Mouse (Mus musculus): ENCODE measurements at regions not wholly inside any gene's neighbourhood (a gene's known extent, or its start where the extent isn't known, plus 50 kb on each side); places are given as distances from the start of the nearest gene placed in this dataset.

GRCm38 (mm10) chr11:21478191-21478590 is 93.8 kb upstream of the Wdpcp start:
- no peak overlapping the region for H3K27ac ChIP-seq (ENCODE audit: low read length)
- H3K9me3 ChIP-seq (ENCODE audit: control insufficient read depth, low read length): no peaks in the 10 kb centered on the region
- no peaks in the 10 kb centered on the region for H3K36me3 ChIP-seq (ENCODE audit: control insufficient read depth, insufficient read depth)
- H3K4me3 ChIP-seq (replicated peaks; ENCODE audit: low read length): no peak overlapping the region
- H3K4me1 ChIP-seq (replicated peaks; ENCODE audit: control insufficient read depth, insufficient read depth, low read length): no peaks in the 10 kb centered on the region
- H3K4me2 ChIP-seq (ENCODE audit: low read length): no peak overlapping the region
- ATAC-seq: no peak
- no peaks in the 10 kb centered on the region for H3K27me3 ChIP-seq (replicated peaks; ENCODE audit: control insufficient read depth, insufficient read depth, low read length)
- H3K9ac ChIP-seq (replicated peaks; ENCODE audit: low read depth, low read length): no peak overlapping the region

GRCm38 (mm10) chr11:21470711-21471110 is 99.7 kb upstream of the Ugp2 start:
- Histone ChIP-seq H3K4me3 (replicated peaks; ENCODE audit: low read length) (no peak overlapping the region), H3K4me1 (replicated peaks; ENCODE audit: control insufficient read depth, insufficient read depth, low read length) (no peaks in the 10 kb centered on the region), H3K4me2 (ENCODE audit: low read length) (no peak overlapping the region), H3K9me3 (ENCODE audit: control insufficient read depth, low read length) (no peaks in the 10 kb centered on the region), H3K27ac (ENCODE audit: low read length) (no peak overlapping the region), H3K27me3 (replicated peaks; ENCODE audit: control insufficient read depth, insufficient read depth, low read length) (no peaks in the 10 kb centered on the region), H3K9ac (replicated peaks; ENCODE audit: low read depth, low read length) (no peak overlapping the region), H3K36me3 (ENCODE audit: control insufficient read depth, insufficient read depth) (no peaks in the 10 kb centered on the region)
- 64% methylated on average over 4 of the region's 4 CpGs for WGBS
- ATAC-seq: no peak

GRCm38 (mm10) chr11:21468465-21468864 is 97.5 kb upstream of the Ugp2 start:
- Histone ChIP-seq H3K4me3 (replicated peaks; ENCODE audit: low read length) (no peak overlapping the region), H3K27me3 (replicated peaks; ENCODE audit: control insufficient read depth, insufficient read depth, low read length) (no peaks in the 10 kb centered on the region), H3K4me2 (ENCODE audit: low read length) (no peak overlapping the region), H3K36me3 (ENCODE audit: control insufficient read depth, insufficient read depth) (no peaks in the 10 kb centered on the region), H3K27ac (ENCODE audit: low read length) (no peak overlapping the region), H3K4me1 (replicated peaks; ENCODE audit: control insufficient read depth, insufficient read depth, low read length) (no peaks in the 10 kb centered on the region), H3K9me3 (ENCODE audit: control insufficient read depth, low read length) (no peaks in the 10 kb centered on the region), H3K9ac (replicated peaks; ENCODE audit: low read depth, low read length) (no peak overlapping the region)
- no peak for ATAC-seq

- no peak overlapping the region for H3K9ac ChIP-seq (replicated peaks; ENCODE audit: low read depth, low read length)
- no peak overlapping the region for H3K4me2 ChIP-seq (ENCODE audit: low read length)
- no peaks in the 10 kb centered on the region for H3K4me1 ChIP-seq (replicated peaks; ENCODE audit: control insufficient read depth, insufficient read depth, low read length)
- no peak overlapping the region for H3K4me3 ChIP-seq (replicated peaks; ENCODE audit: low read length)
- no peaks in the 10 kb centered on the region for H3K36me3 ChIP-seq (ENCODE audit: control insufficient read depth, insufficient read depth)
- no peaks in the 10 kb centered on the region for H3K27me3 ChIP-seq (replicated peaks; ENCODE audit: control insufficient read depth, insufficient read depth, low read length)
- H3K9me3 ChIP-seq (ENCODE audit: control insufficient read depth, low read length): no peaks in the 10 kb centered on the region
- no peak for ATAC-seq
- no peak overlapping the region for H3K27ac ChIP-seq (ENCODE audit: low read length)
Measured at GRCm38 (mm10) chr11:21460011-21460410, 89.0 kb upstream of the Ugp2 start.

- H3K4me3 ChIP-seq (replicated peaks; ENCODE audit: low read length): no peak overlapping the region
- 85% methylated on average over 3 of the region's 4 CpGs for WGBS
- ATAC-seq: peak; percentile 78
Measured at GRCm38 (mm10) chr11:21453308-21454106, 82.5 kb upstream of the Ugp2 start.

GRCm38 (mm10) chr11:21433726-21434125 is 62.7 kb upstream of the Ugp2 start:
- H3K4me2 ChIP-seq (ENCODE audit: low read length): no peak overlapping the region
- H3K4me1 ChIP-seq (replicated peaks; ENCODE audit: control insufficient read depth, insufficient read depth, low read length): no peaks in the 10 kb centered on the region
- no peaks in the 10 kb centered on the region for H3K27me3 ChIP-seq (replicated peaks; ENCODE audit: control insufficient read depth, insufficient read depth, low read length)
- no peaks in the 10 kb centered on the region for H3K9me3 ChIP-seq (ENCODE audit: control insufficient read depth, low read length)
- no peak overlapping the region for H3K9ac ChIP-seq (replicated peaks; ENCODE audit: low read depth, low read length)
- ATAC-seq: peak; percentile 64
- 50% methylated on average over 2 of the region's 2 CpGs for WGBS
- H3K4me3 ChIP-seq (replicated peaks; ENCODE audit: low read length): no peak overlapping the region
- H3K36me3 ChIP-seq (ENCODE audit: control insufficient read depth, insufficient read depth): no peaks in the 10 kb centered on the region
- no peak overlapping the region for H3K27ac ChIP-seq (ENCODE audit: low read length)

More at GRCm38 (mm10) chr11:21453308-21454106, 82.5 kb upstream of the Ugp2 start:
- H3K4me2 ChIP-seq (ENCODE audit: low read length): no peak overlapping the region
- H3K36me3 ChIP-seq (ENCODE audit: control insufficient read depth, insufficient read depth): no peaks in the 10 kb centered on the region
- H3K27ac ChIP-seq (ENCODE audit: low read length): no peak overlapping the region
- no peaks in the 10 kb centered on the region for H3K4me1 ChIP-seq (replicated peaks; ENCODE audit: control insufficient read depth, insufficient read depth, low read length)
- H3K27me3 ChIP-seq (replicated peaks; ENCODE audit: control insufficient read depth, insufficient read depth, low read length): no peaks in the 10 kb centered on the region
- H3K9ac ChIP-seq (replicated peaks; ENCODE audit: low read depth, low read length): no peak overlapping the region
- no peaks in the 10 kb centered on the region for H3K9me3 ChIP-seq (ENCODE audit: control insufficient read depth, low read length)

GRCm38 (mm10) chr11:21430021-21430420 is 59.0 kb upstream of the Ugp2 start:
- Histone ChIP-seq H3K27me3 (replicated peaks; ENCODE audit: control insufficient read depth, insufficient read depth, low read length) (no peaks in the 10 kb centered on the region), H3K9me3 (ENCODE audit: control insufficient read depth, low read length) (no peaks in the 10 kb centered on the region)

GRCm38 (mm10) chr11:21428749-21429148 is 57.7 kb upstream of the Ugp2 start:
- 82% methylated on average over 6 of the region's 6 CpGs for WGBS
- Histone ChIP-seq H3K9ac (replicated peaks; ENCODE audit: low read depth, low read length) (no peak overlapping the region), H3K9me3 (ENCODE audit: control insufficient read depth, low read length) (no peaks in the 10 kb centered on the region), H3K4me3 (replicated peaks; ENCODE audit: low read length) (no peak overlapping the region), H3K4me2 (ENCODE audit: low read length) (no peak overlapping the region), H3K27ac (ENCODE audit: low read length) (no peak overlapping the region), H3K36me3 (ENCODE audit: control insufficient read depth, insufficient read depth) (no peaks in the 10 kb centered on the region), H3K4me1 (replicated peaks; ENCODE audit: control insufficient read depth, insufficient read depth, low read length) (no peaks in the 10 kb centered on the region), H3K27me3 (replicated peaks; ENCODE audit: control insufficient read depth, insufficient read depth, low read length) (no peaks in the 10 kb centered on the region)
- ATAC-seq: no peak

More at GRCm38 (mm10) chr11:21430021-21430420, 59.0 kb upstream of the Ugp2 start:
- no peak for ATAC-seq
- Histone ChIP-seq H3K9ac (replicated peaks; ENCODE audit: low read depth, low read length) (no peak overlapping the region), H3K4me1 (replicated peaks; ENCODE audit: control insufficient read depth, insufficient read depth, low read length) (no peaks in the 10 kb centered on the region), H3K4me2 (ENCODE audit: low read length) (no peak overlapping the region), H3K4me3 (replicated peaks; ENCODE audit: low read length) (no peak overlapping the region), H3K36me3 (ENCODE audit: control insufficient read depth, insufficient read depth) (no peaks in the 10 kb centered on the region), H3K27ac (ENCODE audit: low read length) (no peak overlapping the region)
- WGBS: 31% methylated on average over 1 of the region's 1 CpGs

GRCm38 (mm10) chr11:21428013-21428317 is 57.0 kb upstream of the Ugp2 start:
- H3K4me1 ChIP-seq (replicated peaks; ENCODE audit: control insufficient read depth, insufficient read depth, low read length): no peaks in the 10 kb centered on the region
- ATAC-seq: no peak
- no peak overlapping the region for H3K4me3 ChIP-seq (replicated peaks; ENCODE audit: low read length)
- no peaks in the 10 kb centered on the region for H3K36me3 ChIP-seq (ENCODE audit: control insufficient read depth, insufficient read depth)
- no peak overlapping the region for H3K4me2 ChIP-seq (ENCODE audit: low read length)
- no peak overlapping the region for H3K9ac ChIP-seq (replicated peaks; ENCODE audit: low read depth, low read length)
- no peak overlapping the region for H3K27ac ChIP-seq (ENCODE audit: low read length)
- no peaks in the 10 kb centered on the region for H3K9me3 ChIP-seq (ENCODE audit: control insufficient read depth, low read length)
- H3K27me3 ChIP-seq (replicated peaks; ENCODE audit: control insufficient read depth, insufficient read depth, low read length): no peaks in the 10 kb centered on the region
- WGBS: 69% methylated on average over 3 of the region's 3 CpGs

Data from forebrain, embryonic 16.5 days (tissue).